ENCODE assay signal across 8 mouse cellular contexts in the genomic region with DNA sequence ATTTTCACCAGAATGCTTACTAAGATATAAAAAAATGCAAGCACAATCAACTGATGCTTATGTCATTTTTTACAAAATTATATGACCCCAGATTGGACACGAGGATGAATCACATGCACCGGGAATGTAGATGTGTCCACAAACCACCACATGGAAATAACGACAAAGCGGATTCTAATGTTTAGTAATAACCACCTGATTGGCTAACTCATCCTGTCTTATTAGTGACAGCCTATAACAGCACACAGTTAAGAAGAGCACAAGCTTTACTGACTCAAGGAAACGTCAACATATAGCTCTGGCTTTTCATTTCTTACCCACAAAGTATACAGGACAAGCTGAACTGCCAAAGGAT.
A peak's percentile ranks its signal among the peaks of the same experiment; 100 is the strongest.
DNase-seq lines count a peak whose midpoint lies in the region; ATAC-seq and TF ChIP-seq lines count a peak whose summit lies in the region.

No protein-coding gene starts in this region.

- peaks cover 28% of the 10 kb centered on the region for H3K4me1 ChIP-seq in kidney, postnatal 0 days (replicated peaks; ENCODE audit: insufficient read depth, low read length)
- H3K4me1 ChIP-seq in embryonic fibroblast, embryonic 13.5 days (ENCODE audit: control insufficient read depth, insufficient read depth, low read length) = peaks cover 45% of the 10 kb centered on the region
- H3K4me1 ChIP-seq in limb, embryonic 12.5 days (replicated peaks) = peaks cover 64% of the 10 kb centered on the region
- H3K4me1 ChIP-seq in neural tube, embryonic 14.5 days (ENCODE audit: control insufficient read depth, insufficient read depth, low read length) = peaks cover 37% of the 10 kb centered on the region

- peak overlapping the region; percentile 64 for H3K4me2 ChIP-seq in kidney, postnatal 0 days (ENCODE audit: low read length)
- H3K4me2 ChIP-seq in limb, embryonic 12.5 days = peak overlapping the region; percentile 62
- H3K4me2 ChIP-seq in neural tube, embryonic 14.5 days (ENCODE audit: low read depth, low read length) = peak overlapping the region; percentile 58

- H3K36me3 ChIP-seq in kidney, postnatal 0 days (ENCODE audit: insufficient read depth, low read length) = no peaks in the 10 kb centered on the region
- H3K36me3 ChIP-seq in limb, embryonic 12.5 days = no peaks in the 10 kb centered on the region
- H3K36me3 ChIP-seq in neural tube, embryonic 14.5 days (ENCODE audit: control insufficient read depth, insufficient read depth, low read length) = no peaks in the 10 kb centered on the region

- ATAC-seq in kidney, postnatal 0 days (replicated peaks; ENCODE audit: low FRiP score, low read depth) = no peak
- 0 out of 2 replicates have a peak, but pooled peaks have one; percentile 1 for ATAC-seq in limb, embryonic 12.5 days (ENCODE audit: insufficient number of reproducible peaks, insufficient read depth, low FRiP score, low TSS enrichment, low read depth)
- ATAC-seq in neural tube, embryonic 14.5 days (ENCODE audit: low read depth) = peak; percentile 65

- WGBS in kidney, postnatal 0 days = 22% methylated on average over 5 of the region's 5 CpGs
- WGBS in limb, embryonic 12.5 days = 17% methylated on average over 5 of the region's 5 CpGs
- WGBS in neural tube, embryonic 14.5 days = 18% methylated on average over 5 of the region's 5 CpGs

- H3K27ac ChIP-seq in kidney, postnatal 0 days = no peak overlapping the region
- peak overlapping the region; percentile 86; the same call in 1 of the 2 replicates for H3K27ac ChIP-seq in embryonic fibroblast, embryonic 13.5 days (ENCODE audit: insufficient read depth, low read length)
- H3K27ac ChIP-seq in limb, embryonic 12.5 days = no peak overlapping the region
- H3K27ac ChIP-seq in neural tube, embryonic 14.5 days (ENCODE audit: low read depth, low read length) = peak overlapping the region; percentile 82; the same call in 1 of the 2 replicates

- TF ChIP-seq CTCF in kidney, postnatal 0 days (IDR thresholded peaks at IDR 0.05; ENCODE audit: low read depth) = no peak
- no peak for TF ChIP-seq CTCF in embryonic fibroblast, embryonic 13.5 days (IDR thresholded peaks at IDR 0.05; ENCODE audit: borderline replicate concordance, insufficient read depth, low read length)

- H3K4me3 ChIP-seq in kidney, postnatal 0 days (replicated peaks; ENCODE audit: low read depth, low read length) = no peak overlapping the region
- H3K4me3 ChIP-seq in embryonic fibroblast, embryonic 13.5 days (ENCODE audit: insufficient read depth, low read length) = no peak overlapping the region
- peak overlapping the region; percentile 31; the same call in 1 of the 2 replicates for H3K4me3 ChIP-seq in limb, embryonic 12.5 days (replicated peaks)
- peak overlapping the region; percentile 29 for H3K4me3 ChIP-seq in neural tube, embryonic 14.5 days (ENCODE audit: low read depth, low read length)

- no peaks in the 10 kb centered on the region for H3K9me3 ChIP-seq in kidney, postnatal 0 days (replicated peaks; ENCODE audit: low read length)
- H3K9me3 ChIP-seq in limb, embryonic 12.5 days = no peaks in the 10 kb centered on the region
- H3K9me3 ChIP-seq in neural tube, embryonic 14.5 days (ENCODE audit: control insufficient read depth, low read length) = no peaks in the 10 kb centered on the region

- intact Hi-C loops in left cerebral cortex, postnatal 25 days (cut with DNase I) = loop anchor here (1.0 kb wide), 1 partner anchor 23 kb away; no protein-coding TSS in a partner anchor

- no peak for TF ChIP-seq POLR2A in embryonic fibroblast, embryonic 13.5 days (IDR thresholded peaks at IDR 0.05; ENCODE audit: low read depth, low read length)

- H3K27me3 ChIP-seq in kidney, postnatal 0 days (ENCODE audit: insufficient read depth, low read length) = no peaks in the 10 kb centered on the region
- no peaks in the 10 kb centered on the region for H3K27me3 ChIP-seq in limb, embryonic 12.5 days
- no peaks in the 10 kb centered on the region for H3K27me3 ChIP-seq in neural tube, embryonic 14.5 days (ENCODE audit: control insufficient read depth, insufficient read depth, low read length)

- DNase-seq in kidney, postnatal 0 days (ENCODE audit: low spot score) = no peak
- DNase-seq in kidney, adult 8-10 months = no peak
- no peak for DNase-seq in frontal cortex, adult 2 months (ENCODE audit: extremely low spot score in 1 of 2, low spot score in 1 of 2)
- no peak for DNase-seq in adrenal gland, postnatal 36 days
- DNase-seq in left cerebral cortex, postnatal 25 days (ENCODE audit: low spot score in 2 of 2) = no peak

- no peak overlapping the region for H3K9ac ChIP-seq in kidney, postnatal 0 days (ENCODE audit: low read depth, low read length)
- no peak overlapping the region for H3K9ac ChIP-seq in limb, embryonic 12.5 days (replicated peaks)
- peak overlapping the region; percentile 60; the same call in 1 of the 2 replicates for H3K9ac ChIP-seq in neural tube, embryonic 14.5 days (replicated peaks; ENCODE audit: low read depth, low read length)

Comparison
In these comparisons a context has a peak if more than half of its experiments do, and no peak if none do; other contexts are left out.
1. H3K27ac ChIP-seq: peak in embryonic fibroblast, embryonic 13.5 days (single experiment) and neural tube, embryonic 14.5 days (single experiment); none in kidney, postnatal 0 days (single experiment) and limb, embryonic 12.5 days (single experiment).
2. H3K4me3 ChIP-seq: peak in limb, embryonic 12.5 days (single experiment) and neural tube, embryonic 14.5 days (single experiment); none in kidney, postnatal 0 days (single experiment) and embryonic fibroblast, embryonic 13.5 days (single experiment).
3. Peak in every context shown above with its lines, with median percentiles within 50 percentile points of each other: H3K4me2 ChIP-seq.